In the genomic region with DNA sequence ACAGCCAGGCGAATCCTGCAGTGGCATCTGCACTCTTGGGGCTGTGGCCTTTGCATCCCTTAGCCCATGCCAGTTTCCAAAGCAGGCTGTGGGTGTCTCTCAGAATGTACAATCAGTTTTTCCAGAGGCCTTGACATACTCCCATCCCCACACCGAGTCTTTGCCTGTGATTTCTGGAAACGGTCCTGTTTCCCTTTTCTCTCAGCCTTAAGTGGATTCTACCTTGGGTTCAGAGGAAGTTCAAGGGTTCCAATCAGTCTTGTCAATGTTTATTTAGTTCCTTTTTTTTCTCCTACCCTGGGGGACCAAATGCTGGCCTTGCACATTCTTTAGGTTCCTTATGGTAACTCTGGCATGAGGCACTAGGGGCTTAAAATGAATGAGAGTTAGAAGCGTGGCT, we compare ENCODE assay signal across 12 mouse cellular contexts. TPM values are rescaled to one million over a fixed set of nuclear protein-coding genes. Genes with fewer than 3 reads are reported as not detected.
DNase-seq lines count a peak whose midpoint lies in the region; ATAC-seq and TF ChIP-seq lines count a peak whose summit lies in the region.
"Had no signal": no experiment of that assay in that cellular context is flagged by ENCODE, and none has a peak within 500 bp of the region (broad histone marks: within the 10 kb centered on the region; RNA-seq: fewer than 3 reads in every experiment).

No protein-coding gene starts in this region.

- no peak for TF ChIP-seq POLR2A in brain, embryonic 14.5 days (IDR thresholded peaks at IDR 0.05; ENCODE audit: borderline replicate concordance, extremely low read depth, insufficient read depth, insufficient read length, poor library complexity, severe bottlenecking)

- H3K27me3 ChIP-seq in limb, embryonic 13.5 days = no peaks in the 10 kb centered on the region; the same call in 1 of the 2 replicates
- H3K27me3 ChIP-seq in limb, embryonic 10.5 days (ENCODE audit: low read depth, poor library complexity, severe bottlenecking) = no peaks in the 10 kb centered on the region
- H3K27me3 ChIP-seq in kidney, embryonic 15.5 days = no peaks in the 10 kb centered on the region
- H3K27me3 ChIP-seq in intestine, embryonic 15.5 days (replicated peaks) = no peaks in the 10 kb centered on the region
- H3K27me3 ChIP-seq: hindbrain, embryonic 12.5 days had no signal

- TF ChIP-seq CTCF in brain, embryonic 14.5 days (IDR thresholded peaks at IDR 0.05; ENCODE audit: borderline replicate concordance, extremely low read depth, insufficient read depth, insufficient read length) = no peak

- H3K36me3 ChIP-seq in limb, embryonic 13.5 days = no peaks in the 10 kb centered on the region
- no peaks in the 10 kb centered on the region for H3K36me3 ChIP-seq in limb, embryonic 10.5 days
- no peaks in the 10 kb centered on the region for H3K36me3 ChIP-seq in kidney, embryonic 15.5 days
- no peaks in the 10 kb centered on the region for H3K36me3 ChIP-seq in intestine, embryonic 15.5 days
- H3K36me3 ChIP-seq: hindbrain, embryonic 12.5 days had no signal

- H3K27ac ChIP-seq in limb, embryonic 13.5 days = no peak overlapping the region; the same call in 1 of the 2 replicates
- H3K27ac ChIP-seq in limb, embryonic 10.5 days = no peak overlapping the region
- H3K27ac ChIP-seq in kidney, embryonic 15.5 days = peak overlapping the region; percentile 64
- H3K27ac ChIP-seq in intestine, embryonic 15.5 days = no peak overlapping the region
- H3K27ac ChIP-seq: hindbrain, embryonic 12.5 days; stomach, postnatal 0 days had no signal

- peak; percentile 49; the same call in 1 of the 2 replicates for ATAC-seq in limb, embryonic 13.5 days (ENCODE audit: low FRiP score, low read depth)
- ATAC-seq in kidney, embryonic 15.5 days (replicated peaks; ENCODE audit: low FRiP score) = 0 out of 2 replicates have a peak, but pooled peaks have one; percentile 20
- ATAC-seq in intestine, embryonic 15.5 days = no peak

- peaks cover 54% of the 10 kb centered on the region for H3K4me1 ChIP-seq in limb, embryonic 13.5 days
- peaks cover 31% of the 10 kb centered on the region for H3K4me1 ChIP-seq in limb, embryonic 10.5 days
- H3K4me1 ChIP-seq in kidney, embryonic 15.5 days = peaks cover 44% of the 10 kb centered on the region
- peaks cover 18% of the 10 kb centered on the region for H3K4me1 ChIP-seq in intestine, embryonic 15.5 days (replicated peaks)

- DNase-seq in adrenal gland, postnatal 36 days = peak; percentile 50 to 61
- no peak for DNase-seq in adrenal gland, postnatal 10 days
- DNase-seq in limb, embryonic 10.5 days (ENCODE audit: low spot score) = no peak
- DNase-seq in brain, embryonic 14.5 days (ENCODE audit: low read depth) = peak; percentile 22
- no peak for DNase-seq in T-cell, adult 2 months (ENCODE audit: low spot score)
- DNase-seq: B cell, adult 2 months; cerebellum, adult 9-10 months had no signal

- no peak overlapping the region for H3K9ac ChIP-seq in limb, embryonic 13.5 days
- H3K9ac ChIP-seq in kidney, embryonic 15.5 days = no peak overlapping the region
- H3K9ac ChIP-seq in intestine, embryonic 15.5 days = no peak overlapping the region
- H3K9ac ChIP-seq: hindbrain, embryonic 12.5 days had no signal

- H3K4me3 ChIP-seq in limb, embryonic 13.5 days = no peak overlapping the region
- H3K4me3 ChIP-seq in limb, embryonic 10.5 days = no peak overlapping the region
- no peak overlapping the region for H3K4me3 ChIP-seq in kidney, embryonic 15.5 days (replicated peaks)
- H3K4me3 ChIP-seq in intestine, embryonic 15.5 days (replicated peaks) = no peak overlapping the region
- H3K4me3 ChIP-seq: hindbrain, embryonic 12.5 days had no signal

- 43% methylated on average over 4 of the region's 4 CpGs for whole genome bisulfite sequencing in limb, embryonic 13.5 days
- 54% methylated on average over 4 of the region's 4 CpGs for WGBS in limb, embryonic 10.5 days
- WGBS in kidney, embryonic 15.5 days = 30% methylated on average over 4 of the region's 4 CpGs
- 34% methylated on average over 4 of the region's 4 CpGs for WGBS in intestine, embryonic 15.5 days

- H3K9me3 ChIP-seq in limb, embryonic 13.5 days = no peaks in the 10 kb centered on the region
- no peaks in the 10 kb centered on the region for H3K9me3 ChIP-seq in limb, embryonic 10.5 days (replicated peaks)
- no peaks in the 10 kb centered on the region for H3K9me3 ChIP-seq in kidney, embryonic 15.5 days (replicated peaks)
- no peaks in the 10 kb centered on the region for H3K9me3 ChIP-seq in intestine, embryonic 15.5 days
- H3K9me3 ChIP-seq: hindbrain, embryonic 12.5 days had no signal

- no peak overlapping the region for H3K4me2 ChIP-seq in limb, embryonic 13.5 days (replicated peaks)
- H3K4me2 ChIP-seq in kidney, embryonic 15.5 days = no peak overlapping the region
- H3K4me2 ChIP-seq in intestine, embryonic 15.5 days (replicated peaks) = no peak overlapping the region
- H3K4me2 ChIP-seq: hindbrain, embryonic 12.5 days had no signal

RNA-seq across cellular contexts. Expression of a gene that starts 16.0 kb away (rescaled TPM):
- total RNA-seq in adrenal gland, postnatal 36 days (2021) = 10 to 100 TPM; 47.4 to 48.7 TPM
- total RNA-seq in adrenal gland, postnatal 10 days (2021) = 10 to 100 TPM; 43.0 to 75.5 TPM
- polyA plus RNA-seq in limb, embryonic 13.5 days (2015; fragmentation: Nextera tagmentation; extraction: Ambion mirVana) = 11.0 and 13.2 TPM in 2 replicates
- polyA plus RNA-seq in limb, embryonic 10.5 days (2016; fragmentation: Nextera tagmentation; extraction: Ambion mirVana) = 8.2 and 9.8 TPM in 2 replicates
- polyA plus RNA-seq in brain, embryonic 14.5 days (2012; rRNA removed) = 31.2 and 57.5 TPM in 2 replicates
- 12.0 and 13.1 TPM in 2 replicates for polyA plus RNA-seq in kidney, embryonic 15.5 days (2015; fragmentation: Nextera tagmentation; extraction: Ambion mirVana)
- polyA plus RNA-seq in intestine, embryonic 15.5 days (2015; fragmentation: Nextera tagmentation; extraction: Ambion mirVana) = 6.7 and 7.7 TPM in 2 replicates

RNA-seq across cellular contexts. Expression of a gene that starts 36.7 kb away (rescaled TPM):
- 10 to 100 TPM in 1 of 2 experiments, 1 to 10 TPM in 1; 9.6 to 11.9 TPM for total RNA-seq in adrenal gland, postnatal 36 days (2021)
- 10 to 100 TPM; 10.5 to 11.1 TPM for total RNA-seq in adrenal gland, postnatal 10 days (2021)
- polyA plus RNA-seq in limb, embryonic 13.5 days (2015; fragmentation: Nextera tagmentation; extraction: Ambion mirVana) = 9.4 and 10.6 TPM in 2 replicates
- 8.9 and 10.3 TPM in 2 replicates for polyA plus RNA-seq in limb, embryonic 10.5 days (2016; fragmentation: Nextera tagmentation; extraction: Ambion mirVana)
- 23.3 and 25.3 TPM in 2 replicates for polyA plus RNA-seq in brain, embryonic 14.5 days (2012; rRNA removed)
- 10.5 TPM in 2 replicates for polyA plus RNA-seq in kidney, embryonic 15.5 days (2015; fragmentation: Nextera tagmentation; extraction: Ambion mirVana)
- polyA plus RNA-seq in intestine, embryonic 15.5 days (2015; fragmentation: Nextera tagmentation; extraction: Ambion mirVana) = 13.6 and 13.7 TPM in 2 replicates

Comparison
In these comparisons a context has a peak if more than half of its experiments do, and no peak if none do; other contexts are left out.
1. DNase-seq: peak in adrenal gland, postnatal 36 days (2 of 2) and brain, embryonic 14.5 days (single experiment); none in adrenal gland, postnatal 10 days (single experiment), limb, embryonic 10.5 days (single experiment) and T-cell, adult 2 months (single experiment).